Mouse (Mus musculus) limb, embryonic 11.5 days (tissue): ENCODE data around the gene S100a14. TPM values are rescaled to one million over a fixed set of nuclear protein-coding genes. Genes with fewer than 3 reads are reported as not detected.

Experiments used
- ATAC-seq: fragments of 200-750 bp; cut with Nextera tagmentation; 2 replicates; pipeline ENCODE4 v1.8.0; 2017; ENCODE audit warnings: low read depth; ENCODE audit not compliant: insufficient number of reproducible peaks, low FRiP score, low TSS enrichment
- DNase-seq: peaks from one replicate; pipeline ENCODE4 v3.0.0-alpha.2; 2015; ENCODE audit warnings: low spot score
- H3K27ac ChIP-seq: fragments of 300-500 bp; sonication (generic); replicated peaks from 2 replicates; pipeline ENCODE4 v1.5.1; 2014; ENCODE audit warnings: low read depth, mild to moderate bottlenecking, low read length
- H3K27me3 ChIP-seq: fragments of 300-500 bp; sonication (generic); 2 replicates; pipeline ENCODE4 v1.6.1; 2014; ENCODE audit warnings: mild to moderate bottlenecking, low read length, mixed read lengths; ENCODE audit not compliant: control insufficient read depth, insufficient read depth
- H3K36me3 ChIP-seq: fragments of 300-500 bp; sonication (generic); 2 replicates; pipeline ENCODE4 v1.6.1; 2014; ENCODE audit warnings: mild to moderate bottlenecking, low read length, moderate library complexity, mixed read lengths; ENCODE audit not compliant: control insufficient read depth, insufficient read depth
- H3K4me1 ChIP-seq: fragments of 300-500 bp; sonication (generic); 2 replicates; pipeline ENCODE4 v1.6.1; 2014; ENCODE audit warnings: low read length, mixed read lengths; ENCODE audit not compliant: control insufficient read depth, insufficient read depth
- H3K4me2 ChIP-seq: fragments of 300-500 bp; sonication (generic); 2 replicates; pipeline ENCODE4 v1.6.1; 2014; ENCODE audit warnings: low read depth, mild to moderate bottlenecking, moderate library complexity; ENCODE audit not compliant: severe bottlenecking
- H3K4me3 ChIP-seq: fragments of 300-500 bp; sonication (generic); 2 replicates; pipeline ENCODE4 v1.5.1; 2014; ENCODE audit warnings: low read depth, low read length
- H3K9ac ChIP-seq: fragments of 300-500 bp; sonication (generic); 2 replicates; pipeline ENCODE4 v1.6.1; 2014; ENCODE audit warnings: mild to moderate bottlenecking, low read length
- H3K9me3 ChIP-seq: fragments of 300-500 bp; sonication (generic); 2 replicates; pipeline ENCODE4 v1.6.1; 2016; ENCODE audit warnings: low read length; ENCODE audit not compliant: control insufficient read depth
- WGBS: fragments of 180-500 bp; shearing (Covaris S2); extraction: QIAGEN DNeasy Blood & Tissue Kit; methylation state at CpG from one replicate; pipeline ENCODE4 v1.1.7; 2014; 5-methylcytosine and 5-hydroxymethylcytosine counted together
- polyA plus RNA-seq: library from polyadenylated mRNA; unstranded; fragments of >200 nt; fragmentation: Nextera tagmentation; extraction: Ambion mirVana; gene quantifications from 2 replicates; pipeline ENCODE4 v1.2.1, GENCODE M21; 2014

The S100a14 gene
- polyA plus RNA-seq = not detected in 2 replicates

DNA sequence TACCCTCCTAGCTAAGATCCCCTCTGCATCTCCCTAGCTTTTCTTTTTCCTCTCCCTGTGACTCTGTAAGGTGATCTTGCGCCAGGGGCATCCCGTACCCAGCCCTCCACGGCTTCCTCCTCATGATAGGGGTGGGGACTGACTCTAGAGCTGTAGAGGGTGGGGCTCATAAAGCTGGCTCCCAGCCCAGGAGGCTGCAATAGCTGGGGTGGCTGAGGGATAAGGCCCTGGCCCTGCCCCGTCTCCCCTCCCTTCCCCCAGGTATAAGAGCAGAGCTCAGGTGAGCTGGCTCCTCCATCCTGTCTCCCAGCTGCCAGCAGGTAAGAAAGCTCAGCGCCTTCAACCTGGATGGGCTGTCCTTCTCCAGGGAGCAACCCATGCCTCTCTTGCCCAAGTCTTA, at the start of gene S100a14:
TSS of gene S100a14 (plus strand) at position 277 of the 400 bp plus-strand sequence.
- H3K27ac ChIP-seq = no peak within 1 kb of the TSS
- no peaks in the 10 kb centered on the region for H3K36me3 ChIP-seq
- no peaks in the 10 kb centered on the region for H3K9me3 ChIP-seq
- DNase-seq (no peak), ATAC-seq (no peak)
- WGBS = 72% methylated on average over 5 of the region's 5 CpGs
- no peak within 1 kb of the TSS for H3K4me3 ChIP-seq
- no peak within 1 kb of the TSS for H3K9ac ChIP-seq
- H3K4me1 ChIP-seq = no peaks in the 10 kb centered on the region
- H3K4me2 ChIP-seq = no peak within 1 kb of the TSS
- no peaks in the 10 kb centered on the region for H3K27me3 ChIP-seq

GRCm38 (mm10) chr3:90486998-90487397, 39.7 kb upstream of the S100a14 start:
- H3K36me3 ChIP-seq = peaks cover 28% of the 10 kb centered on the region
- no peak overlapping the region for H3K4me3 ChIP-seq
- DNase-seq = no peak
- no peak for ATAC-seq
- H3K4me1 ChIP-seq = no peaks in the 10 kb centered on the region
- no peak overlapping the region for H3K9ac ChIP-seq
- no peak overlapping the region for H3K4me2 ChIP-seq
- WGBS = 92% methylated on average over 5 of the region's 5 CpGs
- H3K27ac ChIP-seq = no peak overlapping the region
- no peaks in the 10 kb centered on the region for H3K9me3 ChIP-seq
- no peaks in the 10 kb centered on the region for H3K27me3 ChIP-seq

DNA sequence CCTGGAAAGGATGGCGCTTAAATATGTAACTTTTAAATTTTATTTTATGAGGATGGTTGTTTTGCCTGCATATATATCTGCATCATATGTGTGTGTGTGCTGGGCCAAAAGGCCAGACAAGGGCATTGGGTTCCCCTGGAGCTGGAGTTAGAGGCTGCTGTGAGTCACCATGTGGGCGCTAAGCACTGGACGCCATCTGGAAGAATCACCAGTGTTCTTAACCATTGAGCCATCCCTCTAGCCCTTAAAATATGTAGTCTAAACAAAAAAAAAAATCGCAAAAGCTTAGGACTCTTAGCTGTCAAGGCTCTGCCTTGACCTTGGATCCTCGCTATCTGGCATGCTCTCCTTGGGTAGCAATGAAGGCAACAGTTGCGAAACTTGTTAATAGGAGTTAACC, 38.1 kb upstream of the S100a14 start:
- no peak for ATAC-seq
- H3K27ac ChIP-seq = no peak overlapping the region
- no peaks in the 10 kb centered on the region for H3K27me3 ChIP-seq
- H3K4me2 ChIP-seq = no peak overlapping the region
- no peak overlapping the region for H3K4me3 ChIP-seq
- no peak for DNase-seq
- H3K36me3 ChIP-seq = peaks cover 20% of the 10 kb centered on the region
- H3K9ac ChIP-seq = no peak overlapping the region
- 88% methylated on average over 6 of the region's 6 CpGs for WGBS
- no peaks in the 10 kb centered on the region for H3K4me1 ChIP-seq
- no peaks in the 10 kb centered on the region for H3K9me3 ChIP-seq

DNA sequence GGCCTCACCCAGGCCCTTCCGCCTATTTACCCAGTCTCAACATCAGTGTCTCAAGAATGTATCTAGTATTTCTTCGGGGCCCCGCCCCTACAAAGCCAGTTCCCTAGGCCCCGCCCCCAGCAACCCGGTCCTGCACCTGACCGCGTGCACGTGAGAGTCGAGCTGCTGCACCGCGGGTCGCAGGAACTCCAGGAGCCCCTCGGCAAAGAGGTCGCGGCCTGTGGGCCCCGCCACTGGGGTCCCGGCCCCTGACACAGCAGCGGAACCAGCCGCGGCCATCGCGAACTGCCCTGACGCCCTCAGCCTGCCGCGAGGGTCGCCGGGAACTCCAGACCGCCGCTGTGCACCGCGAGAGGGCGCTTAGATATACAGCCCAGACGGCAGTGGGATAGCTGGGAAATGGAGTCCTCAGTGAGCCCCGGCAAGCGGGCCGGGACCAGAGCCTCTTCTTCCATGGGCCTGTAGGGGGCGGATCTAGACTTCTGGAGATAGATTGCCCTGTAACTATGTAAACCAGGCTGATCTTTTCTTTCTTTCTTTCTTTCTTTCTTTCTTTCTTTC, 35.9 kb upstream of the S100a14 start, which contains the start of gene Snapin:
TSS of gene Snapin (minus strand) at position 338 of the 561 bp plus-strand sequence.
- Histone ChIP-seq H3K27me3 (no peaks in the 10 kb centered on the region), H3K4me1 (no peaks in the 10 kb centered on the region), H3K4me3 (peak within 1 kb of the TSS; percentile 69), H3K9ac (peak within 1 kb of the TSS; percentile 75), H3K27ac (no peak within 1 kb of the TSS), H3K4me2 (peak within 1 kb of the TSS; percentile 43), H3K36me3 (peaks cover 10% of the 10 kb centered on the region), H3K9me3 (no peaks in the 10 kb centered on the region)
- DNase-seq (peak; percentile 98), ATAC-seq (peak; percentile 96)
- under 1% methylated on average over 37 of the region's 37 CpGs for WGBS

DNA sequence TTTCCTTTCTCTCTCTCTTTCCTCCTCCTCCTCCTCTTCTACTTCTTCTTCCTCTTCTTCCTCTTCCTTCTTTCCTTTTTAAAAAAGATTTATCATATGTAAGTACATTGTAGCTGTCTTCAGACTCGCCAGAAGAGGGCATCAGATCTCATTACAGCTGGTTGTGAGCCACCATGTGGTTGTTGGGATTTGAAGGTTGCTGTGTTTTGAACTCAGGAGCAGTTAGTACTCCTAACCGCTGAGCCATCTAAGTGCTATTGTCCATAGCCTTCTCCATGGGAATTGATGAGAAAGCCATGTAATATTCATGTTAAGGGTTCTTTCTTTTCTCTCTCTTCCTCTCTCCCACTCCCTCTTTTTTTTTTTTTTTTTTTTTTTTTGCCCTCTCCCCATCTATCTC, 35.3 kb upstream of the S100a14 start:
- Histone ChIP-seq H3K9ac (no peak overlapping the region), H3K36me3 (peaks cover 6% of the 10 kb centered on the region), H3K4me1 (no peaks in the 10 kb centered on the region), H3K4me3 (no peak overlapping the region), H3K4me2 (no peak overlapping the region), H3K9me3 (no peaks in the 10 kb centered on the region), H3K27me3 (no peaks in the 10 kb centered on the region), H3K27ac (no peak overlapping the region)
- WGBS = 38% methylated on average over 2 of the region's 2 CpGs
- ATAC-seq (no peak), DNase-seq (no peak)

DNA sequence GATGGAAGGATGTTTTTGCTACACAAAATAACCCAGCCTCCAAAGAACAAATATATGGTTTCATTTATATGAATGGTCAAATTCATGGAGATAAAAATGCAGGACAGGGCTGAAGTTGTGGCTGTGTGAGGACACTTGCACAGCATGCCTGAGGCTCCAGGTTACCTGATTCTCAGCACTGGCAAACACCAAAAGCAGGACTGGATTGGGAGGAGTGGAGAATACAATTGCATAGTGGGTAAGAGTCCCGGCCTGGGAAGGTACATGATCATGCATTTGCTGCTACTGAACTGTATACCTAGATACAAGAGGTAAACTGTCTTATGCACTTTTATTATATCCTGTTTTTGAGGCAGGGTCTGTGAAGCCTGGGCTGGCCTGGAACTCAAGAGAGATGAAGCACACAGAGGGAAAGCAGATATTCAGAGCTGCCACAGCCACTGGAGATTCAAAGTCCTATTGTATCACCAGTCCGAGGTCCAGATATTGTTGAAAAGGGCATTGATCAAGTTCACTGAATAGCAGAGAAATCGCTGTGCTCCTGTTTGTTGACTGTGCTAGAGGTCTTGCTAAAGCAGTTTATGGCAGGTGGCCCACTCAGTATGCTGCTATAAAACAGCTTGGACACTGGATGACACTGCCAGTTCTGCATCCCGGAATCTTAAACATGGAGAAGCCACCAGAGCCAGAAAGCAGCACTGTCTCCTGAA, 32.7 kb upstream of the S100a14 start:
- Histone ChIP-seq H3K36me3 (peaks cover 18% of the 10 kb centered on the region), H3K4me2 (no peak overlapping the region)

DNA sequence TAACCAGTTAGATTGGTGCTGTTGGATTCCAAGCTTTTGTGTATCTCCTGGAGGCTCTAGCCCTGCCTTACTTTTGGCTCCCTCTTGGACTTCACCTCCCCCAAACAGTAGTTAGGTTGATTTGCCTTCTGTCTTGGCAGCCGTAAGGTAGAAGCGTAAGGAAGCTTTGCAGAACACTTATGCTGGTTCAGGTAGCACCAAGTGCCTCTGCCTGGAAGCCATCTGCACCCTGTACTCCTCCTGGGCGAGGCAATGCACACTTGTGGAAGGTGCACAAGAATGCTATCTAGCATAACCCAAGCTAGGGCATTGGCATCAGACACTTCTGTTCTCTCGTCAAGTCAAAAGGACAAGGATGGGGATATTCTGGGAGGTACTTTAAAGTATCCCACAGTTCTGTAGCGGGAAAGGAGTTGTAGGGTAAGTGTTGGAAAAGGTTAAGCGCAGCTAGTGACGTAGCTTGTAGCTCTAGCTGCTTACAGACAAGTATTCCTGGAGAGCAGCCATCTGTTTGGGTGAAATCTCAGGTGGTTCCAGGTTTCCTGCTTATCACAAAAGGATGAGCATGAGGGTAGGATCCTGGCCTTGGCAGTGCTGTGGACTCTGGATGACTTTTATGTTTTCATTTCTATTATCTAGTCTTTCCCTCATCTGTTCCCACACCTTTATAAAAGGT, 30.7 kb upstream of the S100a14 start:
- Histone ChIP-seq H3K9me3 (no peaks in the 10 kb centered on the region), H3K27ac (no peak overlapping the region), H3K4me1 (no peaks in the 10 kb centered on the region), H3K27me3 (no peaks in the 10 kb centered on the region), H3K4me3 (no peak overlapping the region), H3K4me2 (no peak overlapping the region), H3K9ac (no peak overlapping the region), H3K36me3 (peaks cover 22% of the 10 kb centered on the region)
- ATAC-seq (no peak), DNase-seq (no peak)
- WGBS = 91% methylated on average over 7 of the region's 7 CpGs

More for the DNA sequence above, 32.7 kb upstream of the S100a14 start:
- WGBS = 69% methylated on average over 4 of the region's 4 CpGs
- Histone ChIP-seq H3K27ac (no peak overlapping the region), H3K4me1 (no peaks in the 10 kb centered on the region), H3K9me3 (no peaks in the 10 kb centered on the region), H3K4me3 (no peak overlapping the region), H3K9ac (no peak overlapping the region), H3K27me3 (no peaks in the 10 kb centered on the region)
- ATAC-seq (no peak), DNase-seq (no peak)

GRCm38 (mm10) chr3:90497597-90497996, 29.1 kb upstream of the S100a14 start:
- peaks cover 32% of the 10 kb centered on the region for H3K36me3 ChIP-seq
- no peak overlapping the region for H3K4me3 ChIP-seq
- no peaks in the 10 kb centered on the region for H3K9me3 ChIP-seq
- ATAC-seq = no peak
- no peak overlapping the region for H3K4me2 ChIP-seq
- H3K27ac ChIP-seq = no peak overlapping the region
- H3K27me3 ChIP-seq = no peaks in the 10 kb centered on the region
- H3K4me1 ChIP-seq = no peaks in the 10 kb centered on the region
- H3K9ac ChIP-seq = no peak overlapping the region
- DNase-seq = no peak
